Mouse (Mus musculus) midbrain, embryonic 12.5 days (tissue): ENCODE results near the gene Emilin3. TPM values are rescaled to one million over a fixed set of nuclear protein-coding genes. Genes with fewer than 3 reads are reported as not detected.

Source experiments
- ATAC-seq: fragments of 200-750 bp; cut with Nextera tagmentation; 2 replicates; pipeline ENCODE4 v1.8.0; 2017; ENCODE audit warnings: low read depth, moderate TSS enrichment, moderate library complexity; ENCODE audit not compliant: low FRiP score
- H3K27ac ChIP-seq: fragments of 300-500 bp; sonication (generic); replicated peaks from 2 replicates; pipeline ENCODE4 v1.5.1; 2016; ENCODE audit warnings: mild to moderate bottlenecking
- H3K27me3 ChIP-seq: fragments of 300-500 bp; sonication (generic); 2 replicates; pipeline ENCODE4 v1.6.1; 2016; ENCODE audit warnings: mild to moderate bottlenecking
- H3K36me3 ChIP-seq: fragments of 300-500 bp; sonication (generic); 2 replicates; pipeline ENCODE4 v1.6.1; 2016
- H3K4me1 ChIP-seq: fragments of 300-500 bp; sonication (generic); 2 replicates; pipeline ENCODE4 v1.6.1; 2016
- H3K4me2 ChIP-seq: fragments of 300-500 bp; sonication (generic); replicated peaks from 2 replicates; pipeline ENCODE4 v1.6.1; 2016; ENCODE audit warnings: mild to moderate bottlenecking, moderate library complexity
- H3K4me3 ChIP-seq: fragments of 300-500 bp; sonication (generic); 2 replicates; pipeline ENCODE4 v1.5.1; 2016; ENCODE audit warnings: mild to moderate bottlenecking
- H3K9ac ChIP-seq: fragments of 300-500 bp; sonication (generic); replicated peaks from 2 replicates; pipeline ENCODE4 v1.6.1; 2016; ENCODE audit warnings: mild to moderate bottlenecking, moderate library complexity
- H3K9me3 ChIP-seq: fragments of 300-500 bp; sonication (generic); 2 replicates; pipeline ENCODE4 v1.6.1; 2016; ENCODE audit warnings: mild to moderate bottlenecking
- WGBS: fragments of 180-500 bp; shearing (Covaris S2); methylation state at CpG from one replicate; pipeline ENCODE4 v1.1.7; 2016; 5-methylcytosine and 5-hydroxymethylcytosine counted together
- polyA plus RNA-seq: library from polyadenylated mRNA; unstranded; fragments of >200 nt; fragmentation: Nextera tagmentation; extraction: Ambion mirVana; gene quantifications from 2 replicates; pipeline ENCODE4 v1.2.1, GENCODE M21; 2016

Gene Emilin3
- polyA plus RNA-seq, 1 experiment from 2014 or later, result 6.8 TPM

GRCm38 (mm10) chr2:160934451-160934850, 22.3 kb upstream of the Emilin3 start:
- WGBS, result 83% methylated on average over 4 of the region's 4 CpGs
- no peak overlapping the region for H3K27ac ChIP-seq
- no peak for ATAC-seq
- H3K9me3 ChIP-seq, result no peaks in the 10 kb centered on the region
- no peaks in the 10 kb centered on the region for H3K27me3 ChIP-seq
- H3K36me3 ChIP-seq, result no peaks in the 10 kb centered on the region
- H3K4me1 ChIP-seq, result no peaks in the 10 kb centered on the region
- H3K4me3 ChIP-seq, result no peak overlapping the region
- no peak overlapping the region for H3K4me2 ChIP-seq
- no peak overlapping the region for H3K9ac ChIP-seq

- ATAC-seq, result no peak
- WGBS, result 70% methylated on average over 5 of the region's 5 CpGs
- Histone ChIP-seq H3K36me3 (no peaks in the 10 kb centered on the region), H3K27ac (no peak overlapping the region), H3K4me3 (no peak overlapping the region), H3K4me1 (no peaks in the 10 kb centered on the region), H3K27me3 (no peaks in the 10 kb centered on the region), H3K9ac (no peak overlapping the region), H3K4me2 (no peak overlapping the region), H3K9me3 (no peaks in the 10 kb centered on the region)
Observed at GRCm38 (mm10) chr2:160933890-160934289, 21.8 kb upstream of the Emilin3 start.

DNA sequence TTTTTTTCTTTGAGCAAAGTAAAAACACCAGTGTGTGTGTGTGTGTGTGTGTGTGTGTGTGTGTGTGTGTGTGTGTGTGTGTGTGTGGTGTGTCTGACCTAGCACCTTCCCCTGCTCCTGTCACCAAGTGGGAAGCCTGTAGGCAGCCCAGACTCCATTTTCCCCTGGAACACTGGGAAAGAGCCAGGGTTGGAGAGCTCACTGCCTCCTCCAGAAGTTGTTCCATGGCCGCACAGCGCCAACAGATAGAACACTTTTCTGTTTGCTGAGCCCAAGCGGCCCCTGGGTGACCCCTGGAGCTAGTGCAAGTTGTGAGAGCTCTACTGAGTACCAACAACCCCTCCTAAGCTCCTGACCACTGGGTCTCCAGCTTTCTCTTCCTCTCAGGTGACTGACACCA, 20.9 kb upstream of the Emilin3 start:
- Histone ChIP-seq H3K9me3 (no peaks in the 10 kb centered on the region), H3K27ac (no peak overlapping the region), H3K4me2 (no peak overlapping the region), H3K4me1 (no peaks in the 10 kb centered on the region), H3K9ac (no peak overlapping the region), H3K4me3 (no peak overlapping the region), H3K36me3 (no peaks in the 10 kb centered on the region), H3K27me3 (no peaks in the 10 kb centered on the region)
- ATAC-seq, result no peak
- WGBS, result 73% methylated on average over 3 of the region's 3 CpGs

DNA sequence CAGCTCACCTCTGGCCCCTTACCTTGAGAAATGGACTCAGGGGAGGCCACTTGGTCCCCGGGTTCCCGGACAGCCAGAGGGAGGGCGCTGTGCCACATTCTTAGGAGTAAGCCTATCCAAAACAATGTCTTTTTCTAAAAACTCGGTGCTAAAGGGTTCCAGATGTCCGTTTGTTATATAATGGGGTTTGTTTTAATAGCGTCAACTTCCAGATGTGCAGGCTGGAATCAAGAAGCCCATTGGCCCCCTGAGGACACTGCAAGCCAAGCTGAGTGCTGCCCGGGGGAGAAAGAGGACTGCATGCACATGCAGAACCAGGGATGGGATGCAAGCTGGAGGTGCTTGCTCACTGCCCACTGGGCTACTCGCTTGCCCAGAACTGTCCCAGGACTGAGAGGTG, 20.2 kb upstream of the Emilin3 start:
- H3K9ac ChIP-seq, result no peak overlapping the region
- no peak overlapping the region for H3K4me2 ChIP-seq
- no peaks in the 10 kb centered on the region for H3K27me3 ChIP-seq
- no peak for ATAC-seq
- WGBS, result 77% methylated on average over 8 of the region's 8 CpGs
- no peak overlapping the region for H3K4me3 ChIP-seq
- no peaks in the 10 kb centered on the region for H3K9me3 ChIP-seq
- H3K4me1 ChIP-seq, result no peaks in the 10 kb centered on the region
- H3K27ac ChIP-seq, result no peak overlapping the region
- no peaks in the 10 kb centered on the region for H3K36me3 ChIP-seq

- ATAC-seq, result no peak
- Histone ChIP-seq H3K27me3 (no peaks in the 10 kb centered on the region), H3K9ac (no peak overlapping the region), H3K4me3 (no peak overlapping the region), H3K27ac (no peak overlapping the region), H3K4me2 (no peak overlapping the region), H3K36me3 (no peaks in the 10 kb centered on the region), H3K4me1 (no peaks in the 10 kb centered on the region), H3K9me3 (no peaks in the 10 kb centered on the region)
- 95% methylated on average over 5 of the region's 5 CpGs for WGBS
Observed at GRCm38 (mm10) chr2:160931378-160931777, 19.2 kb upstream of the Emilin3 start.

GRCm38 (mm10) chr2:160925203-160925602, 13.1 kb upstream of the Emilin3 start:
- H3K9me3 ChIP-seq, result no peaks in the 10 kb centered on the region
- H3K9ac ChIP-seq, result no peak overlapping the region
- no peaks in the 10 kb centered on the region for H3K4me1 ChIP-seq
- no peak overlapping the region for H3K4me2 ChIP-seq
- no peak overlapping the region for H3K27ac ChIP-seq
- H3K4me3 ChIP-seq, result no peak overlapping the region
- no peaks in the 10 kb centered on the region for H3K36me3 ChIP-seq
- no peaks in the 10 kb centered on the region for H3K27me3 ChIP-seq
- ATAC-seq, result no peak
- WGBS, result 75% methylated on average over 9 of the region's 9 CpGs

- H3K9ac ChIP-seq, result no peak overlapping the region
- H3K4me2 ChIP-seq, result no peak overlapping the region
- H3K4me1 ChIP-seq, result peaks cover 21% of the 10 kb centered on the region
- H3K4me3 ChIP-seq, result no peak overlapping the region
- H3K27ac ChIP-seq, result no peak overlapping the region
- WGBS, result 79% methylated on average over 7 of the region's 7 CpGs
- no peaks in the 10 kb centered on the region for H3K36me3 ChIP-seq
- no peak for ATAC-seq
- H3K27me3 ChIP-seq, result peaks cover 4% of the 10 kb centered on the region; the same call in 1 of the 2 replicates
- no peaks in the 10 kb centered on the region for H3K9me3 ChIP-seq
Observed at GRCm38 (mm10) chr2:160921285-160921684, 9.2 kb upstream of the Emilin3 start.

GRCm38 (mm10) chr2:160918930-160919215, 6.7 kb upstream of the Emilin3 start:
- H3K27ac ChIP-seq, result no peak overlapping the region
- H3K9ac ChIP-seq, result no peak overlapping the region
- no peaks in the 10 kb centered on the region for H3K36me3 ChIP-seq
- no peaks in the 10 kb centered on the region for H3K9me3 ChIP-seq
- peaks cover 21% of the 10 kb centered on the region for H3K4me1 ChIP-seq
- ATAC-seq, result no peak
- peaks cover 25% of the 10 kb centered on the region for H3K27me3 ChIP-seq
- no peak overlapping the region for H3K4me2 ChIP-seq
- WGBS, result 67% methylated on average over 2 of the region's 2 CpGs
- H3K4me3 ChIP-seq, result no peak overlapping the region

GRCm38 (mm10) chr2:160918154-160918929, 6.2 kb upstream of the Emilin3 start:
- no peak overlapping the region for H3K4me2 ChIP-seq
- ATAC-seq, result peak; percentile 61
- no peak overlapping the region for H3K4me3 ChIP-seq
- H3K27me3 ChIP-seq, result peaks cover 31% of the 10 kb centered on the region
- H3K27ac ChIP-seq, result 0 out of 2 replicates have a peak overlapping the region, but pooled peaks have one; percentile 46
- H3K9ac ChIP-seq, result no peak overlapping the region
- WGBS, result 40% methylated on average over 8 of the region's 8 CpGs
- H3K9me3 ChIP-seq, result no peaks in the 10 kb centered on the region
- no peaks in the 10 kb centered on the region for H3K36me3 ChIP-seq
- H3K4me1 ChIP-seq, result peaks cover 21% of the 10 kb centered on the region

GRCm38 (mm10) chr2:160917313-160917712, 5.2 kb upstream of the Emilin3 start:
- H3K4me3 ChIP-seq, result no peak overlapping the region
- H3K9ac ChIP-seq, result no peak overlapping the region
- no peaks in the 10 kb centered on the region for H3K36me3 ChIP-seq
- peaks cover 23% of the 10 kb centered on the region for H3K4me1 ChIP-seq
- 88% methylated on average over 3 of the region's 3 CpGs for WGBS
- no peak overlapping the region for H3K4me2 ChIP-seq
- H3K27ac ChIP-seq, result no peak overlapping the region
- no peaks in the 10 kb centered on the region for H3K9me3 ChIP-seq
- ATAC-seq, result no peak
- H3K27me3 ChIP-seq, result peaks cover 41% of the 10 kb centered on the region

DNA sequence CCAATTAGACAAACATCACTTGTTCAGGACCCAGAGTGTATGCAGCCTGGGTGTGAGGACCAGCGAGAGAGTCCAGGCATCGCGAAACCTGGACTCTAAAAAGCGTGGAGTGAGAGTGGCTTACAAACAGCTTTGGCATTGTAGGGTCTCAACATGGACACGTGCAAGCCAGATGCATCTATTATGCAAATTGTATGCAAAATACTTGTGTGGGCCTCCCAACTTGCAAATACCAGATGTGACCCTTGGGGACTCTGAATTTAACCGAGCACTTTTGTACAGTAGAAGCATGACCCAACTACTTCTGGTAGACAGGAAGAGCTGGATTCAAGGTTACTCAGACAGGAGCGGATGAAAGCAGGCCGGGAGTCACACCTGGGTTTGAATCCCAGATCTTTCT, 4.6 kb upstream of the Emilin3 start:
- no peak for ATAC-seq
- Histone ChIP-seq H3K9ac (no peak overlapping the region), H3K27ac (no peak overlapping the region), H3K4me2 (no peak overlapping the region), H3K4me1 (peaks cover 29% of the 10 kb centered on the region), H3K4me3 (no peak overlapping the region), H3K36me3 (no peaks in the 10 kb centered on the region), H3K27me3 (peaks cover 47% of the 10 kb centered on the region), H3K9me3 (no peaks in the 10 kb centered on the region)
- WGBS, result 74% methylated on average over 8 of the region's 8 CpGs

DNA sequence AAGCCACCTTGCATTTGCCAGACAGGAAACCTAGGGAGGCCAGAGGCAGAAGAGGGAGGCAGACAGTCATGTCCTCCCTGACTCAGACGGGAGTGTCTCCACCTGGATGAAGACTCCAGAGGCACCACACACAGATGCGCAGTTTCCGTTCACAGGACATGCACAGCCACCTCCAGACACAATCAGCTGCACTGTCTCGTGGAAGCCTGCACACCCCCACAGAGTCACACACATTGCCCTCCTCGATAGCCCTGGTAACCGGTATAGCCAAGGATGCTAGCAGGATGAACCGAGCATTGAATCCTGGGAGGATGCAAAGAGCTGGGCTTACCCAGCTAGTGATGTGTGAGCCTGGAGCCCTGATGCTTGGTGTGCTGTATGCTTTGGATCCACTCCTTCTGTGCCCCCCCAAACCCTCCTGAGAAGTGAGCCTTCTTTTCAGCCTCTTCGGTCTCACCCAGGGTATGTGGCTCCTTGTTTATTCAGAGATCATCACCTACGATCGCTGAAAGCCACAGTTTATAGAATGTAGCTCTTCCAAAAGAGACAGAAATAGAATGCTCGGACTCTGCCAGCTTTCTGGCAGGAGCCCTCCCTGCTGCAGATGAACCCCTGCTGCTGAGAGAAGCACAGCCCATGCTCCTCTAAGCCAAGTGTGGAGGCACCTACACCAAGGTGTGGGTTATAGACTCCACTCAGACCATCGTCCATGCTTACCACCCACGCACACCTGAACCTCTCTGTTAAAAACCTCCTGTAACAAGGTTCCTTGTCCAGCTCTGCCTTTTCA, 3.9 kb upstream of the Emilin3 start:
- WGBS, result 82% methylated on average over 13 of the region's 13 CpGs
- Histone ChIP-seq H3K4me2 (no peak overlapping the region), H3K9ac (no peak overlapping the region), H3K36me3 (no peaks in the 10 kb centered on the region), H3K4me1 (peaks cover 35% of the 10 kb centered on the region), H3K9me3 (no peaks in the 10 kb centered on the region), H3K27ac (no peak overlapping the region), H3K27me3 (peaks cover 54% of the 10 kb centered on the region), H3K4me3 (no peak overlapping the region)
- no peak for ATAC-seq
